Mouse (Mus musculus) left cerebral cortex, postnatal 14 days (tissue): ENCODE data around the gene Hist1h2af. TPM values are rescaled to one million over a fixed set of nuclear protein-coding genes. Genes with fewer than 3 reads are reported as not detected.
"Not testable (repeated sequence)": the region's sequence is repeated elsewhere in the genome, so short reads cannot be mapped to it uniquely, and the experiment has no call there.

Experiments used
- DNase-seq, 2 experiments: peaks; one replicate each; pipeline ENCODE4 v3.0.0; 2021 to 2022; ENCODE audit warnings: low spot score in 2 of 2, mixed read lengths in 1 of 2
- intact Hi-C: fragments of 180-260 bp; cut with DNase I; formaldehyde crosslinking; loops from one replicate; pipeline ENCODE4 v1.15.1; 2025
- total RNA-seq, 2 experiments: library from RNA; stranded (reverse); gene quantifications; 2 replicates each; pipeline ENCODE4 v1.2.3; 2021

Hist1h2af gene
- total RNA-seq, 2 experiments from 2014 or later = 4.3 to 21.5 TPM

DNA sequence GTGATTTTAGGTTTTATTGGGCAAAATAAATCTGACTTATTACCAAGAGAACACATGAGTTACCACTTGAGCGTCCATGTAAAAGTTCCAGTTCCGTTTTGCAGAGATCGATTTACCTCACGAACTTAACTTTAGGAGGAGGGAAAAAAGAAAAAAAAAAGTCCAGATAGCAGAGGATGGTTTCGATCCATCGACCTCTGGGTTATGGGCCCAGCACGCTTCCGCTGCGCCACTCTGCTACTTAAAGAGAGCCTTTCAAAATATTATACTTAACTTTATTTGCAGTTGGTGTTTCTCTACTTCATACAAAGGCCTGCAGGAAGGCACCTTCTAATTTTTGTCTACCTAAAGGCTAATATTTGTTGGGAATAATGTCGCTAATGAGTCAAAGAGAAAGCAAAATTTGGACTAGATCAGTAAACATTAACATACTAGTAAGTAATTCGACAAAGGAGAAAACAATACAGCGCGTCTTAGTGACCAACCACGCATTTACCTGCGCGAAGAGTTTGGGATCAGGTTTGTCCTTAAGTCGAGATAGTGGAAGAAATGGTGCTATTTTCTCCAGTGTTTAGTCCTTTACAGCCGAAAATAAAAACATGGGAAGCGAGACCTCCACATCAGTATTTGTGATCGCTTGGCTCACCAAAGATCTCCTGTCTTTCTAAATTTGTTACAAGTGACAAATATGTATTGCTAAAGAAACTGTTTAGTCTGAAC, 3.4 kb upstream of the Hist1h2af start:
- intact Hi-C loops = loop anchor here (5.0 to 10.0 kb wide), 2 partner anchors 1488 to 1816 kb away; partner anchors contain the start of genes Hist1h2ag, Hist1h2ai, Hist1h2bj and Hist1h2bl
- peak; percentile 78 to 79 for DNase-seq

DNA sequence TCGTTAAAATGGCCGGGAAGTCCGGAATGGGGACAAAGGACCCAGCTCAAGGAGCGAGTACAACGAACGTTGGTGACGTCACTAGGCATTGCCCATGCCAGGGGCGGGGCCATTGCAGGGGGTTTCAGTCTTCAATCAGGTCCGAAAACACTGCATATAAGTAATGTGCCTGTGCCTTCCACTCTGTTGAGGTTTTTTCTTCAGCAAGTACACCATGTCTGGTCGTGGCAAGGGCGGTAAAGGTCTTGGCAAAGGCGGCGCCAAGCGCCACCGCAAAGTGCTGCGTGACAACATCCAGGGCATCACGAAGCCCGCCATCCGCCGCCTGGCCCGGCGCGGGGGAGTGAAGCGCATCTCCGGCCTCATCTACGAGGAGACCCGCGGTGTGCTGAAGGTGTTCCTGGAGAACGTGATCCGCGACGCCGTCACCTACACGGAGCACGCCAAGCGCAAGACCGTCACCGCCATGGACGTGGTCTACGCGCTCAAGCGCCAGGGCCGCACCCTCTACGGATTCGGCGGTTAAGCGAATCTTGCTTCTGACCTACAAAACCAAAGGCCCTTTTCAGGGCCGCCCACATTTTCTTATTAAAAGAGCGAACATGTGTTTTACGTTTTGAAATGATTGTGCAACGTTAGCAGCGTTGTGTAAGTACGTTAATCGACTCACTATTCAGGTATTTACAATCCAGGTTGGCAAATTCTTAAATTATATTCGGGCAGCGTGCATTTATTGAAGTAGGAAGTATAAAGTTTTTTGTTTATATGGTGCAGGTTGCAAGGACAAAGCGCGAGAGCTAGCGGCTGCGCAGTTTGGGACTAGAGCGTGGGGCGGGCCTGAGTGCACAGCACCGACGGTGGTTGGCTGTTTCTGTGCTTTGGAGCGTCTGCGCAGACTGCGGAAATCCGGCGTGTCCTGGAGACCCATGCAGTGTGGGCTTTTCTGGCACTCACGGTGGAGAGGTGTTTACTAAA, 2.5 kb upstream of the Hist1h2af start, which contains the start of gene Hist1h4h:
Hist1h4h (plus strand) TSS at position 150 of the 975 bp plus-strand sequence.
- peak; percentile 98 for DNase-seq
- intact Hi-C loops = loop anchor here (5.0 to 10.0 kb wide), 2 partner anchors 1489 to 1816 kb away; partner anchors contain the start of genes Hist1h2ag, Hist1h2ai, Hist1h2bj and Hist1h2bl

DNA sequence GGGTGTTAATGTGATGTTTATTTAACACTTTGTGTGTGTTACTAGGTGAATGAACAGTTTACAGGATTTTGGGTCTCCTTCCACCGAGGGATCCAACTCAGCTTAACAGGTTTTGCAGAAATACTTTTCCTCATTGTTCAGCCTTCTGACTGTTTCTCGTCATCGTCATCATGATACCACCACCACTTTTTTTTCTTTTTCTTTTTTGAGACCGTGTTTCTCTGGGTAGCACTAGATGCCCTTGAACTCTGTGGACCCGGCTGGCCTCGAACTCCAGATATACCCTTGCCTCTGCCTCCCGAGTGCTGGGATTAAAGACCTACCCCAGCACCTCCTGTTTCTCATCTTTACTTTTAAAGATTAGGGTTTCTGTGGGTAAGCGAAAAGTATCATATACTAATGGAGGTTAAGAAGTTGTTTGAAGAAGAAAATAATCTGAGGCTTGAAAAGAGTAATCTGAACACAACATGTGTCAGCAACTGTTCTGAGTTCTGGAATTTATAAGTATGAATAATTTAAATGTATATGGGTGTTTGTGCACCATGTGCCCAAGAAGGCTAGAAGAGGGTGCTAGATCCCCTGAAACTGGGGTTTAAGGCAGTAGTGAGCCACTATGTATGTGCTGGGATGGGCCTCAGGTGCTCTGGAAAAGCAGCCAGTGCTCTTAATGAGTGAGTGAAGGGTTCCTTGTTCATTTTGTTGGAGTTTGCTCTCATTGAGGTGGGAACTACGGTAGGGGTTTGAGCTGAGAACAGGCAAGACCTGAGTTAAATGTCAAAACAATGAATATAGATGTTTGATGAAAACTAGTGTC, 1.2 kb upstream of the Hist1h2af start:
- DNase-seq = no peak
- intact Hi-C loops = loop anchor here (5.0 to 10.0 kb wide), 2 partner anchors 1490 to 1818 kb away; partner anchors contain the start of genes Hist1h2ag, Hist1h2ai, Hist1h2bj and Hist1h2bl

DNA sequence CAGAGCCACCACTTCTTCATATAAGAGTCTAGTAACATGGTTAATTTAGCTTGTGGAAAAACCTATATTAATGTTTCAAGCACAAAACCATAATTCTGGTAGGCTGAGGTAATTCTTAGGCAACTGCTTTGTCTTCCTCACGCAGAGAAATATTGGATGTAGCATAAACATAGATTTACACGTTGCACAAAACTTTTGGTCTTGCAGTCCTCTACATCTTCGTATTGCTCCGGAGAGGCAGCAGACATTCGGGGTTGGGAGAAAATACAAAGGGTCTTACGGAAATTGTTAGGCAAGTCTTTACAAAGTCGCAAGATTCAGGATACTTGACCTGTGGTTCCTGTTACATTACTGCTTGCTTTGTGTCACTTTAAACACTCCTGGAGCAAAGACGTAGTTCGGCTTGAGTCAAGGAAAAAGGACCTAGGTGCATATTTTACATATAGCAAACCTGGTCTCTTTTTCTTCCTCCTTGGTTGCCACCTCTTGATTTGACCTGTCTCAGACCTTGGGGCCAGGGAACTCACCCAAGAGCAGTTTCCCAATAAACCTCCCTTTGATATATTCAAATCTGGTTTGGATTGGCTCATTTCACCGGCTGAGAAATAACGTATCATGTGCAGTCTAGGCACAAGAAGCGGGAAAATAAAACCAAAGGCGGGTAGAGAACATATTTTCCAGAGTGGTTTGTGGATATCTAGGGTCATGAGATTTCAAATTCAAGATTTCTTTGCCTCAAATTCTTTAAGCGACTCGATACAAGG, 844 bp downstream of the Hist1h2af start:
- intact Hi-C loops = loop anchor here (5.0 to 10.0 kb wide), 2 partner anchors 1492 to 1820 kb away; partner anchors contain the start of genes Hist1h2ag, Hist1h2ai, Hist1h2bj and Hist1h2bl
- no peak for DNase-seq

DNA sequence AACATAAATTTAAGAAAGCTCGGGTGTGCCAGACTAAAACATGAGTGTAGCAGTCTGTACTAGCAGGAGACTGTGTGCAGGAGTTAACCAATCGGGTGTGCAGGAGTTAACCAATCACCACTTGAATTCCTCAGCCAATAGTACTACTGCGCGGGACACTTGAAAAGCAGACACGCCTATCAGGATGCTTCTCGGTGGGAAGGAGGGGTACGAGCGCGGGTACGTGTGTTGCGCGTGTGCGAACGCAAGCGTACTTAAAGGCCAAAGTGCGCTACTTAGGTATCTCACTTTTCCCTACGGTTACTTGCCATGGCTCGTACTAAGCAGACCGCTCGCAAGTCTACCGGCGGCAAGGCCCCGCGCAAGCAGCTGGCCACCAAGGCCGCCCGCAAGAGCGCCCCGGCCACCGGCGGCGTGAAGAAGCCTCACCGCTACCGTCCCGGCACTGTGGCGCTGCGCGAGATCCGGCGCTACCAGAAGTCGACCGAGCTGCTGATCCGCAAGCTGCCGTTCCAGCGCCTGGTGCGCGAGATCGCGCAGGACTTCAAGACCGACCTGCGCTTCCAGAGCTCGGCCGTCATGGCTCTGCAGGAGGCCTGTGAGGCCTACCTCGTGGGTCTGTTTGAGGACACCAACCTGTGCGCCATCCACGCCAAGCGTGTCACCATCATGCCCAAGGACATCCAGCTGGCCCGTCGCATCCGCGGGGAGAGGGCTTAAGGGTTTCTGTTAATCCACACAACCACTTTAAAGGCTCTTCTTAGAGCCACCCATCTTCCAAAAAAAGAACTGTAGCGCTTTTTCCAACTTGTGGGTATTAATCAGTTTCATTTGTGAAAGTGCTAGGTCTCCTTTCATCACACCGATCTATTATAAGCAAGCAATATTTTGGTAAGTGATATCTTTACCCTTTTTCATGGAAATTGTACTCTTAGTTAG, 1.7 kb downstream of the Hist1h2af start, which contains the start of gene Hist1h3g:
Hist1h3g (plus strand) TSS at position 286 of the 939 bp plus-strand sequence.
- intact Hi-C loops = loop anchor here (10.0 kb wide), 1 partner anchor 1821 kb away; the partner anchor contains the start of genes Hist1h2ai, Hist1h2bl and Hist1h3h
- peak; percentile 95 to 97 for DNase-seq

DNA sequence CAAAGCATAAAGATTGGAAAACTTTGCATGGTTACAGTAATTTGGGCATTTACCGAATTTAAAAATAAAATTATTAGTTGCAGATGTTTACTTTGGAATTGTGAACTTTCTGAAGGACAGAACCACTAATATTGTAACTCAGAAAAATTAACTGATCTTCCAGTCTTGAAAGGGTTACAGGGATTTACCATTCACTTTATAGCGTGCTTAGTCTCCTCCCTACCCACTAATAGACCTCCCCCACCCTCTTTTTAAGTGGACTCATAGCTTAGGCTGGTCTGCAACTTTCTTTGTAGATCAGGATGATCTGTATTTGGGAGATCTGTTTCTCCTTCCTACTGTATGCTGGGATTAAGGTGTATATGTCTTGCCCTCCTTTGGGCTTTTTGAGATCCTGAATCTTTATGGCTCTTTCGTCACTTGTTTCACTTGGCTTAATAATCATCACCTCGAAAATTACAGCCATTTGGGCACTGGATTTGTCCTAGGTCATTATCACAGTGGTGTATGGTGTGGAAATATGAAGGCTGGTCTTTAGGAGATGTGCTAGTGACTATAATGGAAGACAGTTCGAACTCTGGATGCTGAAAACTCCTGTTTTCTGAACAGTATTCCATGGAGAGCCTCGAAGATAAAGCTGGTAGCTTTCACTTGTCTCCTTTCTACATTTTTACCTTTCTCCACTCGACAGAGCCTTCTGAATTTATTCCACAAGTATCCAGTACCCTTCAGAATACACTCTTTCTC, 2.5 kb downstream of the Hist1h2af start:
- DNase-seq = no peak
- intact Hi-C loops = loop anchor here (10.0 kb wide), 1 partner anchor 1821 kb away; the partner anchor contains the start of genes Hist1h2ai, Hist1h2bl and Hist1h3h

DNA sequence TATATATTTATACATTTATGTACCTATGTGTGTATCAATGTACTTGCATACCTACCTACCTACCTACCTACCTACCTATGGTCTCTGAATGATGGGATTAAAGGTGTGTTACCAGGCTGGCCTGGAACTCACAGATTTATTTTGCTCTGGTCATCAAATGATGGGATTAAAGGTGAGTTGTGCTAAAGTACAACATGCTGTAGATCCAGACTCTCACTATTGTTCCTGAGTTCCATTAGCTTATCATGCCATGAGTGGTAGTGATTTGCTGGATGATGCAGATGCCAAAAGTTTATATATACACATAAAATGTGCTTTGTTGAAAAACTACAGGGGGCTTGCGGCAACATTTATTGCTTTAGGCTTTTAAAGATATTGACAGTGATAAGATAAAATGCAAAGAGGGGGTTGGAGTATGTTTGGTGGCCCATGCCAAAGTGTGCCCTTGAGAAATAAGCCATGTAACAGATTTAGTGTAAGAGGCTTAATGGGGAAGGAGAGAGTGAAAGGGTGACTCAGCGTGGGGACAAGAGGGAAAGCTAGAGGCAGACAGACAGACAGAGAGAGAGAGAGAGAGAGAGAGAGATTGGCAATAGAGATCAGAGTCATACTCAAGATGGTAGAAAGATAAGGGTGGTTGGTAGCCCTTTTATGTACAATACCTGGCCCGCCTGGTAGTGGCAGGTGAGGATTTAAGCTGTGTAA, 3.5 kb downstream of the Hist1h2af start:
- no peak for DNase-seq
- intact Hi-C loops = loop anchor here (10.0 kb wide), 1 partner anchor 1822 kb away; the partner anchor contains the start of genes Hist1h2ai, Hist1h2bl and Hist1h3h

DNA sequence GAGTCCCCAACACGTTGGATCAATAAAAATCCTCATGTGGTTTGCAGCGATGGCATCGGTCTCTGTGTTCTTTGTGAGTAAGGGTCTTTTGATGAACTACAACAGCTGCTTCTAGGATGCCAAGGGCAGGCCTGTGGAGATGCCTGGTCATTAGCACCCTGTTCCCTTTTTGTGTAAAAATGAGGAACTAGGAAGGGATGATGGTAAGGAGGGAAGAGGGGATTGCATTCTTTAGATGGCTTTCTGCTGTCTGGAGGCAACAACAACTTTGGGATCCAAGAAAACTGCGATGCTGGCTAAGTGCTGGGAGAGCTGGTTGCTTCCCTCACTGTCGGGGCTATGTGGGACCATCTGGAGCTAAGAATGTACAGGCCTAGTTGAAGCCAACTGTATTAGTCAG, 4.5 kb downstream of the Hist1h2af start:
- no peak for DNase-seq
- intact Hi-C loops = loop anchor here (10.0 kb wide), 1 partner anchor 1823 kb away; the partner anchor contains the start of genes Hist1h2ai, Hist1h2bl and Hist1h3h

DNA sequence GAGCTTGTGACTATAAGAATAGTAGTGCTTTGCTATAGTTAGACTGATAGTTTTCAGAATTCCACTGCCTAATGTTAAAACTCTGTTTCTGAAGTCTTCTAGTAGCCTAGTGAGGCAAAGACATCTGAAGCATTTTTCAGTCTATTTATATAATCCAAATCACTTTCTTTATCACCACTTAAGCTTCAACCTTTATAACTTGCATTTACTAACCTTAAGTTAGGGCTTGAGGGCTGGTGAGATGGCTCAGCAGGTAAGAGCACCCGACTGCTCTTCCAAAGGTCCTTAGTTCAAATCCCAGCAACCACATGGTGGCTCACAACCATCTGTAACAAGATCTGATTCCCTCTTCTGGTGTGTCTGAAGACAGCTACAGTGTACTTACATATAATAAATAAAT, 6.1 kb downstream of the Hist1h2af start:
- intact Hi-C loops = loop anchor here (10.0 kb wide), 1 partner anchor 1825 kb away; the partner anchor contains the start of genes Hist1h2ai, Hist1h2bl and Hist1h3h
- not testable (repeated sequence) for DNase-seq

DNA sequence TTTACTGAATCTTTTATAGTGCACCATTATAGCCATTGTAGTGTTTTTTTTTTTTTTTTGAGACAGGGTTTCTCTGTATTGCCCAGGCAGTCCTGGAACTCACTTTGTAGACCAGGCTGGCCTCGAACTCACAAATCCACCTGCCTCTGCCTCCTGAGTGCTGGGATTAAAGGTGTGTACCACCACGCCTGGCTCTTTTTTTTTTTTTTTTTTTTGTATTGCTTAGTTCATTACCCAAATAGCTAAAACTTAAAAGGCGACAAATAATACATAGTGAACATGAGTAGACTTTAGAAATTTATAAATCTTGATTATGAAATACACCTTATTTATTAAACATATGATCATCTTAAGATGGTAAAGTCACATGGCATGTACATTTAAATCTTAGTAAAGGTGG, 7.8 kb downstream of the Hist1h2af start:
- no peak for DNase-seq
- intact Hi-C loops = no loop called here

DNA sequence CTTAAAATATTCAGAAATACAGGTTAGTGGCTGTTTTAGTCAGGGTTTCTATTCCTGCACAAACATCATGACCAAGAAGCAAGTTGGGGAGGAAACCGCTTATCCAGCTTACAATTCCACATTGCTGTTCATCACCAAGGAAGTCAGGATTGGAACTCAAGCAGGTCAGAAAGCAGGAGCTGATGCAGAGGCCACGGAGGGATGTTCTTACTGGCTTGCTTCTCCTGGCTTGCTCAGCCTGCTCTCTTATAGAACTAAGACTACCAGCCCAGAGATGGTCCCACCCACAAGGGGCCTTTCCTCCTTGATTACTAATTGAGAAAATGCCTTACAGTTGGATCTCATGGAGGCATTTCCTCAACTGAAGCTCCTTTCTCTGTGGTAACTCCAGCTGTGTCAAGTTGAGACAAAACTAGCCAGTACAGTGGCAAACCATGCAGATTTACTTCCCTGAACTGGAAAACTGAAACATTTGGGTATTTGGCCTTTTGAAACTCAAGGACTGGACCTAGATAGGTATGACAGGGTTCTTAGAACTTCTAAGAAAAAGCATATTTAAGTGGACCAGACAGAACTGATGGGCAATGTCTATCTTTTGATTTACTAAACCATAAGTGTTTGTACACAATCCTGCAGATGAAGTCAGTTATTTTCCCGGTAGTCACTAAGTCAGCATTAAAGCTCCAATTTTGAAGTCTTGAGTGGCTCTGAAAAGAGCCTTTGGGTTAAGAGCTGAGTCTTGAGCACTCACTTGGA, 8.7 kb downstream of the Hist1h2af start:
- DNase-seq = not testable (repeated sequence)

DNA sequence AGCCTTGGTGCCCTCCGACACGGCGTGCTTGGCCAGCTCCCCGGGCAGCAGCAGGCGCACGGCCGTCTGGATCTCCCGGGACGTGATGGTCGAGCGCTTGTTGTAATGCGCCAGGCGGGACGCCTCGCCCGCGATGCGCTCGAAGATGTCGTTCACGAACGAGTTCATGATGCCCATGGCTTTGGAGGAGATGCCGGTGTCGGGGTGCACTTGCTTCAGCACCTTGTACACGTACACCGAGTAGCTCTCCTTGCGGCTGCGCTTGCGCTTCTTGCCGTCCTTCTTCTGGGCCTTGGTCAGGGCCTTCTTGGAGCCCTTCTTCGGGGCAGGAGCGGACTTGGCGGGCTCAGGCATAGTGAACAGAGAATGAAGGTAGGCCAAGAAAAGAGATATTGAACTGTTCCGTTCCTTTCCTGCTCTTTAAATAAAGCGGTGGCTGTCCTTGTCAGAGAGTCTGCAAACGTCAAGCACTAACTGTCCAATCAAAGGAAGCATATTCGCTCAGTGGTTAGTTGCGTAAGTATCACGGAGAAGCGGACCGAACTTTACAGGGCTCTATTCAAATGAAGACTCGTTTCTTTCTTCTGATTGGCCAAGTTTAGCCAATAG, 9.4 kb downstream of the Hist1h2af start, which contains the start of gene Hist1h2bh:
Hist1h2bh (minus strand) TSS at position 394 of the 609 bp plus-strand sequence.
- intact Hi-C loops = not testable (repeated sequence)
- peak; percentile 77 to 83 for DNase-seq

More for the DNA sequence above, 8.7 kb downstream of the Hist1h2af start:
- intact Hi-C loops = not testable (repeated sequence)

DNA sequence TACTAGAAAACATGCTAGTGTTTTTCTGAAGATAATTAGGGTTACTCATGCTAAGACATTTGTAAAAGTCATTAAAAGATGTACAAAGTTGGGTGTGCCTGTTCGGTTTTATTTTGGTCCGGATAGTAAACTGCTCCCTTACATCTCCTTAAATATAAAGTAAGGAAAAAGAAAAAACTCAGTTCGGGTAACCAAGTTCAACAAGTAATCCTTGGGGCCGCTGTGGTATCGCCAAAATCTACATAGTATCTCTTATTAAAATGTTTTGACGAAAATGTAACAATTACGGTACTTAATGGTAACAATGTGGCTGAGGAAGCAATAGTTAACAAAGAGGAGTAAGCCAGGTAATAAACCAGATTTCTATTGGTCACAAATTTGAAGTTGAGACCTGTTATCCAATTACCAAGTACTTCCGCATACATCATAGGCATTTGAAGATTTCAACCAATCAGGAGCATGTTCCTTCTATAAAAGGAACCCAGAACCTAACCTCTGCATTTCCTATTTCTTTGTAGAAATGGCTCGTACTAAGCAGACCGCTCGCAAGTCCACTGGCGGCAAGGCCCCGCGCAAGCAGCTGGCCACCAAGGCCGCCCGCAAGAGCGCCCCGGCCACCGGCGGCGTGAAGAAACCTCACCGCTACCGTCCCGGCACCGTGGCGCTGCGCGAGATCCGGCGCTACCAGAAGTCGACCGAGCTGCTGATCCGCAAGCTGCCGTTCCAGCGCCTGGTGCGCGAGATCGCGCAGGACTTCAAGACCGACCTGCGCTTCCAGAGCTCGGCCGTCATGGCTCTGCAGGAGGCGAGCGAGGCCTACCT, 10.5 kb downstream of the Hist1h2af start, which contains the start of gene Hist1h3f:
Hist1h3f (plus strand) TSS at position 88 of the 822 bp plus-strand sequence.
- DNase-seq = peak; percentile 84 to 96
- intact Hi-C loops = no loop called here
